ENCODE assay signal across 7 mouse cellular contexts in genomic region chr9:35508234-35508633, GRCm38 (mm10). TPM values are rescaled to one million over a fixed set of nuclear protein-coding genes. Genes with fewer than 3 reads are reported as not detected.
DNase-seq lines count a peak whose midpoint lies in the region; TF ChIP-seq lines count a peak whose summit lies in the region.

No protein-coding gene starts in this region.

- no peaks in the 10 kb centered on the region for H3K4me1 ChIP-seq in thymus, adult 2 months (replicated peaks; ENCODE audit: control insufficient read depth, insufficient read depth, low read length)

- no peaks in the 10 kb centered on the region for H3K36me3 ChIP-seq in thymus, adult 2 months (ENCODE audit: control insufficient read depth, insufficient read depth, low read length)

- DNase-seq in NIH3T3 (ENCODE audit: low read depth): peak; percentile 43
- DNase-seq in adrenal gland, postnatal 14 days: peak; percentile 53
- DNase-seq in gastrocnemius, postnatal 25 days: peak; percentile 75
- peak; percentile 55 to 64 for DNase-seq in layer of hippocampus, adult 2 months (ENCODE audit: low spot score in 2 of 2)
- peak; percentile 49 for DNase-seq in lung, postnatal 25 days (ENCODE audit: low spot score)
- DNase-seq in embryo, embryonic 10.5 days (ENCODE audit: low spot score): no peak
- DNase-seq in thymus, adult 2 months: no peak

- H3K27me3 ChIP-seq in thymus, adult 2 months (ENCODE audit: control insufficient read depth, insufficient read depth, low read length): no peaks in the 10 kb centered on the region

- 92% methylated on average over 8 of the region's 8 CpGs for WGBS in thymus, adult 2 months

- no peak for TF ChIP-seq CTCF in layer of hippocampus, adult 2 months (conservative IDR thresholded peaks at IDR 0.05)
- no peak for TF ChIP-seq CTCF in thymus, adult 2 months (IDR thresholded peaks at IDR 0.05; ENCODE audit: borderline replicate concordance, control insufficient read depth, extremely low read depth, insufficient read depth, low read length, poor library complexity)

- H3K27ac ChIP-seq in layer of hippocampus, adult 2 months: peak overlapping the region; percentile 78
- no peak overlapping the region for H3K27ac ChIP-seq in thymus, adult 2 months (ENCODE audit: control insufficient read depth, insufficient read depth, low read length)

- no peak for TF ChIP-seq POLR2A in thymus, adult 2 months (IDR thresholded peaks at IDR 0.05; ENCODE audit: control insufficient read depth, extremely low read depth, insufficient read depth, low read length, poor library complexity)

- H3K4me3 ChIP-seq in layer of hippocampus, adult 2 months: no peak overlapping the region
- H3K4me3 ChIP-seq in thymus, adult 2 months (ENCODE audit: control insufficient read depth, insufficient read depth, low read length): no peak overlapping the region

RNA-seq across cellular contexts. Expression of gene Gm1113, which starts 9.8 kb away (rescaled TPM):
- total RNA-seq in adrenal gland, postnatal 14 days (2021): not detected in 2 replicates
- total RNA-seq in gastrocnemius, postnatal 25 days (2021): not detected
- not detected for total RNA-seq in layer of hippocampus, adult 2 months (2021)
- not detected in 2 replicates for polyA plus RNA-seq in thymus, adult 2 months (2012; rRNA removed)

RNA-seq across cellular contexts. Expression of gene Ddx25, which starts 50.1 kb away (rescaled TPM):
- 0.67 and 0.68 TPM in 2 replicates for total RNA-seq in adrenal gland, postnatal 14 days (2021)
- not detected for total RNA-seq in gastrocnemius, postnatal 25 days (2021)
- total RNA-seq in layer of hippocampus, adult 2 months (2021): 10 to 100 TPM; 13.9 to 14.9 TPM
- polyA plus RNA-seq in thymus, adult 2 months (2012; rRNA removed): 0.03 and 0.08 TPM in 2 replicates

RNA-seq across cellular contexts. Expression of gene Pus3, which starts 50.2 kb away (rescaled TPM):
- 14.1 and 16.3 TPM in 2 replicates for total RNA-seq in adrenal gland, postnatal 14 days (2021)
- 1 to 10 TPM; 7.0 to 9.2 TPM for total RNA-seq in gastrocnemius, postnatal 25 days (2021)
- 10 to 100 TPM; 13.0 to 14.2 TPM for total RNA-seq in layer of hippocampus, adult 2 months (2021)
- 4.7 and 6.1 TPM in 2 replicates for polyA plus RNA-seq in thymus, adult 2 months (2012; rRNA removed)

Comparison
In these comparisons a context has a peak if more than half of its experiments do, and no peak if none do; other contexts are left out.
1. DNase-seq: peak in NIH3T3 (single experiment), adrenal gland, postnatal 14 days (single experiment), gastrocnemius, postnatal 25 days (single experiment), layer of hippocampus, adult 2 months (2 of 2) and lung, postnatal 25 days (single experiment); none in embryo, embryonic 10.5 days (single experiment) and thymus, adult 2 months (single experiment).